Comparison of ENCODE assay signal across 14 mouse cellular contexts in genomic region chr16:97127296-97127695, GRCm38 (mm10). TPM values are rescaled to one million over a fixed set of nuclear protein-coding genes. Genes with fewer than 3 reads are reported as not detected.
A peak's percentile ranks its signal among the peaks of the same experiment; 100 is the strongest.
DNase-seq lines count a peak whose midpoint lies in the region; ATAC-seq lines count a peak whose summit lies in the region.
"Had no signal": no experiment of that assay in that cellular context is flagged by ENCODE, and none has a peak within 500 bp of the region (broad histone marks: within the 10 kb centered on the region; RNA-seq: fewer than 3 reads in every experiment).

No protein-coding gene starts in this region.

- no peak overlapping the region for H3K9ac ChIP-seq in intestine, embryonic 16.5 days (ENCODE audit: low read depth, low read length)
- H3K9ac ChIP-seq: hindbrain, embryonic 13.5 days; liver, embryonic 14.5 days had no signal

- peak; percentile 52 for ATAC-seq in inflammation-experienced regulatory T-cells, adult 6 months
- no peak for ATAC-seq in intestine, embryonic 16.5 days
- ATAC-seq: Patski had no signal

- H3K27ac ChIP-seq in intestine, embryonic 16.5 days (ENCODE audit: low read length) = no peak overlapping the region
- H3K27ac ChIP-seq: hindbrain, embryonic 13.5 days; limb, embryonic 10.5 days; liver, embryonic 14.5 days had no signal

- no peaks in the 10 kb centered on the region for H3K27me3 ChIP-seq in intestine, embryonic 16.5 days (replicated peaks; ENCODE audit: control insufficient read depth, insufficient read depth, low read length)
- H3K27me3 ChIP-seq: hindbrain, embryonic 13.5 days had no signal

- 57% methylated on average over 2 of the region's 2 CpGs for WGBS in intestine, embryonic 16.5 days

- peak; percentile 83 to 89 for DNase-seq in frontal cortex, adult 2 months (ENCODE audit: extremely low spot score in 1 of 2, low spot score in 1 of 2)
- DNase-seq in left cerebral cortex, adult 11 months (ENCODE audit: low spot score) = peak; percentile 61
- DNase-seq in right cerebral cortex, adult 2 months (ENCODE audit: low spot score in 2 of 2) = peak; percentile 85 to 91
- DNase-seq in adrenal gland, adult (ENCODE audit: inconsistent age in 2 of 2, low spot score in 1 of 2) = no peak
- no peak for DNase-seq in gastrocnemius, postnatal 4 days (ENCODE audit: low spot score in 2 of 2)
- DNase-seq: adrenal gland, adult 8-10 months; kidney, adult 2 months had no signal

- no peak overlapping the region for H3K4me2 ChIP-seq in intestine, embryonic 16.5 days (ENCODE audit: low read depth, low read length)
- H3K4me2 ChIP-seq: hindbrain, embryonic 13.5 days had no signal

- no peak overlapping the region for H3K4me3 ChIP-seq in intestine, embryonic 16.5 days (ENCODE audit: low read length)
- H3K4me3 ChIP-seq: hindbrain, embryonic 13.5 days; limb, embryonic 10.5 days had no signal

- no peaks in the 10 kb centered on the region for H3K9me3 ChIP-seq in intestine, embryonic 16.5 days (ENCODE audit: control insufficient read depth, low read length)
- H3K9me3 ChIP-seq: hindbrain, embryonic 13.5 days; limb, embryonic 10.5 days had no signal

- H3K4me1 ChIP-seq in intestine, embryonic 16.5 days (ENCODE audit: control insufficient read depth, insufficient read depth, low read length) = no peaks in the 10 kb centered on the region
- H3K4me1 ChIP-seq: hindbrain, embryonic 13.5 days; limb, embryonic 10.5 days had no signal

- no peaks in the 10 kb centered on the region for H3K36me3 ChIP-seq in intestine, embryonic 16.5 days (ENCODE audit: control insufficient read depth, insufficient read depth, low read length)
- H3K36me3 ChIP-seq: hindbrain, embryonic 13.5 days; limb, embryonic 10.5 days had no signal

RNA-seq across cellular contexts. Expression of gene Dscam, which starts 43.3 kb away (rescaled TPM):
- 21.5 and 23.6 TPM in 2 replicates for polyA plus RNA-seq in frontal cortex, adult 2 months (2012; rRNA removed)
- 1 to 10 TPM in 2 of 3 experiments, under 1 TPM in 1; 0.79 to 2.3 (median 1.0) TPM for polyA plus RNA-seq in inflammation-experienced regulatory T-cells, adult 6 months (2017; shearing (Covaris generic))
- 0.05 and 0.21 TPM in 2 replicates for polyA plus RNA-seq in intestine, embryonic 16.5 days (2015; fragmentation: Nextera tagmentation; extraction: Ambion mirVana)
- total RNA-seq in gastrocnemius, postnatal 4 days (2021) = under 1 TPM; 0.15 to 0.16 TPM
- polyA plus RNA-seq: heart, embryonic 16.5 days; limb, embryonic 10.5 days; liver, embryonic 14.5 days had no signal

Comparison
In these comparisons a context has a peak if more than half of its experiments do, and no peak if none do; other contexts are left out.
1. DNase-seq: peak in frontal cortex, adult 2 months (2 of 2), left cerebral cortex, adult 11 months (single experiment) and right cerebral cortex, adult 2 months (2 of 2); none in adrenal gland, adult (0 of 2) and gastrocnemius, postnatal 4 days (0 of 2).